Mouse (Mus musculus): ENCODE data around the gene Gm17027.
A peak's percentile ranks its signal among the peaks of the same experiment; 100 is the strongest.
"Not testable (repeated sequence)": the region's sequence is repeated elsewhere in the genome, so short reads cannot be mapped to it uniquely, and the experiment has no call there.

Gene Gm17027

DNA sequence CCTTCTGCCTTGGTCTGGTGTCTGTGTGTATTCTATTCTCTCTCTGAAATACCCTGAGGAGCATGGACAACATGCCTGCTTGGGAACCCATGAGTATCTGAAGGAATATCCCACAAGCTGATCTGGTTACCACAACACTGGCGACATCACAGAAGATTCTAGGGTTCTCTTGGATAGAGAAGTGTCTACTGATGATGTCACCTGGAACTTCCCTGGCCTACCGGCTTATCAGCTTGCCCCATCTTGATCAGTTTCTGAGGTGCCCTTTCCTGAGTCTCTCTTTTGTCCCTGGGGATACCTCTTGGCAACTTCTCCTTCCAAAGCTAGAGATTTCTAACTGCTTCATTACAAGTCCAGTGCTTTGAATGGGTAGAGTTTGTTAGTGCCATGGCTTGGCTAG is at the start of gene Gm17027:
Gene Gm17027 (minus strand): TSS at position 101 of the 400 bp plus-strand sequence.
- not testable (repeated sequence) for DNase-seq

DNA sequence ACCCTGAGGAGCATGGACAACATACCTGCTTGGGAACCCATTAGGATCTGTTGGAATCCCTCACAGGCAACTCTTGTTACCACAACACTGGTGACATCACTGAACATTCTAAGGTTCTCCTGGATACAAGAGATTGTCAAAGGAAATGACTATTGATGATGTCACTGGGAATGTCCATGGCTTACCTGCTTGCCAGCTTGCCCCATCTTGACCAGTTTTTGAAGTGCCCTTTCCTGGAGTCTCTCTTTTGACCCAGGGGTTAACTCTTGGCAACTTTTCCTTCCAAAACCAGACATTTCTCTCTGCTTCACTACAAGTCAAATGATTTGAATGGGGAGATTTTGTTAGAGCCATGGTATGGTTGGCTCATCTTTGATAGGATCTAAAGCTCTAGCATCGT is 28.3 kb upstream of the Gm17027 start, which contains the start of gene Gm3573:
Gene Gm3573 (minus strand): TSS at position 101 of the 400 bp plus-strand sequence.
- DNase-seq = not testable (repeated sequence)

DNA sequence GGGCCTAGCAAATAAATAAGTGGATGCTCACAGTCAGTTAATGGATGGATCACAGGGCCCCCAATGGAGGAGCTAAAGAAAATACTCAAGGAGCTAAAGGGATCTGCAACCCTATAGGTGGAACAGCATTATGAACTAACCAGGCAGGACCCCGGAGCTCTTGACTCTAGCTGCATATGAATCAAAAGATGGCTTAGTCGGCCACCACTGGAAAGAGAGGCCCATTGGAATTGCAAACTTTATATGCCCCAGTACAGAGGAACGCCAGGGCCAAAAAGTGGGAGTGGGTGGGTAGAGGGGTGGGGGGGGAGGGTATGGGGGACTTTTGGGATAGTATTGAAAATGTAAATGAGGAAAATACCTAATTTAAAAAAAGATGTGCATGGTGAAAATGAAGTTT is 21.5 kb upstream of the Gm17027 start:
- DNase-seq = peak in 1 of 2 experiments; percentile 21

DNA sequence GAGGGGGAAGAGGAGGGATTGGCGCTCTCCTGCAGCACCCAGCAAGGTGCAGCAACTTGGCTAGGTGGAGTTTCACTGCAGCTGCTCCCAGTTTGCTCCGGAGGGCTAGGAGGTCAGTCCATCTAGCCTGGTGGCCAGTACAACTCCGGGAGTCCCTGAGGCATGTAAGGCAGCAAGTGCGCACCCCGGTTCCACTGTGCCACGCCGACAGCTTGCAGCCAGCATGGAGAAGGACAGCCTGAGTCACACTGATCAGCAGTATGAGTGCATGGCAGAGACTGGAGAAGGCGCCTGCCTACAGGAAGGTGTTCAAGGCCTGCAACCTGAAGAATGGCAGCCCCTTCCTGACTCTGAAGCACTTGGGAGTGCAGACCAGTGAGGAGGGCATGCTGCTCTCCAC is 27.9 kb downstream of the Gm17027 start:
- peak in 1 of 2 experiments; percentile 21 for DNase-seq

DNA sequence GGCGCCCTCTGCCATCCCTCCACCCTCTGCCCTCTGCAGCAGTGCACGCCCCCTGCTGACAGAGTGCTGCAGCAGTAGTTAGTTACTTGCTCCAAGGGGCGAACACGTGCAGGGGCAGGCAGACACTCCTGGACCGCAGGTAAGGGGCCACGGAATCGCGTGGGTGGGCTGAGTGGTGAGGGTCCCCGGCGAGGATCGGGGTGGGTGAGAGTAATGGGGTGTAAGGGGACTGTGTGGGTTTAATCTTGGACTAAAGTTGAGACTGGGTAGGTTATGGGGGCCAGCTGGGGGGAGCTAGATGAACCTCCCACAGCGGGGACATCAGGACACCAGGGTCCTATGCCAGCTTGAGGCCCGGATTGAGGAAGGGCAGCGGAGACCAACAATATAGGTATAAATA is 28.6 kb downstream of the Gm17027 start:
- DNase-seq = peak in 1 of 2 experiments; percentile 17

DNA sequence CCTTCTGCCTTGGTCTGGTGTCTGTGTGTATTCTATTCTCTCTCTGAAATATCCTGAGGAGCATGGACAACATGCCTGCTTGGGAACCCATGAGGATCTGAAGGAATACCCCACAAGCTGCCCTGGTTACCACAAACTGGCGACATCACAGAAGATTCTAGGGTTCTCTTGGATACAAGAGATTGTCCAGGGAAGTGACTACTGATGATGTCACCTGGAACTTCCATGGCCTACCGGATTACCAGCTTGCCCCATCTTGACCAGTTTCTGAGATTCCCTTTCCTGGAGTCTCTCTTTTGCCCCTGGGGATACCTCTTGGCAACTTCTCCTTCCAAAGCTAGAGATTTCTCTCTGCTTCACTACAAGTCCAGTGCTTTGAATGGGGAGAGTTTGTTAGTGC is 45.2 kb downstream of the Gm17027 start, which contains the start of gene Gm7951:
Gene Gm7951 (minus strand): TSS at position 101 of the 400 bp plus-strand sequence.
- DNase-seq = not testable (repeated sequence)

All from lung, postnatal 4 days (tissue).